Mouse (Mus musculus) gastrocnemius, adult 2 months (tissue): ENCODE results near the gene Celf5. TPM values are rescaled to one million over a fixed set of nuclear protein-coding genes. Genes with fewer than 3 reads are reported as not detected.

Experiments
- DNase-seq: peaks from one replicate; pipeline ENCODE4 v3.0.0; 2022
- H3K27ac ChIP-seq: fragments of 200-600 bp; 2 replicates; pipeline ENCODE4 v1.8.1; 2022; ENCODE audit warnings: mild to moderate bottlenecking
- H3K4me3 ChIP-seq: fragments of 200-600 bp; 2 replicates; pipeline ENCODE4 v1.8.1; 2022; ENCODE audit warnings: mild to moderate bottlenecking, moderate library complexity
- CTCF ChIP-seq: fragments of 200-600 bp; IDR thresholded peaks from 2 replicates; pipeline ENCODE4 v1.8.1; 2022; ENCODE audit warnings: antibody characterized with exemption, mild to moderate bottlenecking, moderate library complexity
- intact Hi-C: fragments of 180-260 bp; cut with DNase I; formaldehyde crosslinking; loops from one replicate; pipeline ENCODE4 v1.15.1; 2025
- microRNA-seq: library from miRNA; unstranded; fragments of <30 nt; microRNA quantifications from one replicate; pipeline ENCODE4 v1.2.0, GENCODE M21; 2021
- total RNA-seq, 2 experiments: library from RNA; stranded (reverse); gene quantifications; 2 replicates each; pipeline ENCODE4 v1.2.3; 2021

Gene Celf5
- total RNA-seq, 2 experiments from 2014 or later, result 0.17 TPM; not detected in 1

DNA sequence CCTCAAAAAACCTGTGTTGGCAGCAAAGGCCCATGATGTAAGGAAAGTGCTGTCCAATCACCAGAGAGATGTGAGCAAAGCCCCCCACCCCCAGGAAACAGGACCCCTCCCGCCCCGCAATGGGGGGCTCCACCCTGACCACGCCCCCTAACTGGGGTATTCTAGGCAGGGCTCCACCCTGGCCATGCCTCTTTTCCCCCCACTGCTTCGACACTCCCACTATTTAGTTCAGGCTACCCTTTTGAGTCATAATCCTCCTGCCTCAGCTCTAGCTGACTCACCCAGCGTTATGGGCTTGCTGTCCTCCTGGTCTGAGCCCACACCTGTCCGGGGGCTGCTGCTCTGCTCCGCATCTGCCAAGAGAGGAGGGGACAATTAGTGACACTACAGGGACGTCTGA lies 73.2 kb downstream of the Celf5 start:
- no peak for TF ChIP-seq CTCF
- intact Hi-C loops, result loop anchor here (2.0 kb wide), 1 partner anchor 25 kb away; no protein-coding TSS in a partner anchor
- peak; percentile 46 for DNase-seq
- H3K27ac ChIP-seq, result peak overlapping the region; percentile 97
- H3K4me3 ChIP-seq, result peak overlapping the region; percentile 70

Small RNA genes lying within 50 kb of the gene (microRNA-seq; reads per million reads assigned to microRNA genes)
- gene Gm25595 (not detected), gene Mir1191b (not detected)

Other genes starting within 250 kb of the Celf5 start
- gene Zfr2, start 249.6 kb downstream of the Celf5 start, total RNA-seq, result 1 to 10 TPM; 1.8 to 2.7 TPM
- under 1 TPM; 0.15 to 0.31 TPM for gene Matk, start 229.8 kb downstream of the Celf5 start, total RNA-seq
- 100 to 1,000 TPM; 103 to 112 TPM for gene Mrpl54, start 215.8 kb downstream of the Celf5 start, total RNA-seq
- 100 to 1,000 TPM; 110 to 119 TPM for gene Apba3, start 215.7 kb downstream of the Celf5 start, total RNA-seq
- gene Tjp3, start 191.1 kb downstream of the Celf5 start, total RNA-seq, result not detected
- 10 to 100 TPM; 20.7 to 25.0 TPM for gene Pip5k1c, start 189.7 kb downstream of the Celf5 start, total RNA-seq
- 10 to 100 TPM in 1 of 2 experiments, 1 to 10 TPM in 1; 8.5 to 11.5 TPM for gene Cactin, start 161.6 kb downstream of the Celf5 start, total RNA-seq
- under 1 TPM; 0.43 to 0.75 TPM for gene Tbxa2r, start 154.0 kb downstream of the Celf5 start, total RNA-seq
- 1 to 10 TPM in 1 of 2 experiments, under 1 TPM in 1; 0.69 to 1.3 TPM for gene Gipc3, start 139.4 kb downstream of the Celf5 start, total RNA-seq
- gene Hmg20b, start 132.2 kb downstream of the Celf5 start, total RNA-seq, result 10 to 100 TPM; 22.9 to 28.2 TPM
- 1 to 10 TPM; 2.2 to 3.3 TPM for gene Mfsd12, start 125.2 kb downstream of the Celf5 start, total RNA-seq
- 1 to 10 TPM in 1 of 2 experiments, under 1 TPM in 1; 0.89 to 1.2 TPM for gene 4930404N11Rik, start 116.9 kb downstream of the Celf5 start, total RNA-seq
- 10 to 100 TPM; 14.0 to 18.8 TPM for gene Fzr1, start 104.2 kb downstream of the Celf5 start, total RNA-seq
- gene Dohh, start 98.3 kb downstream of the Celf5 start, total RNA-seq, result 10 to 100 TPM; 38.1 to 39.8 TPM
- gene Gm48551, start 98.2 kb downstream of the Celf5 start, total RNA-seq, result 1 to 10 TPM in 1 of 2 experiments, under 1 TPM in 1; 0.87 to 2.8 TPM
- gene Gm48552, start 93.7 kb downstream of the Celf5 start, total RNA-seq, result 1 to 10 TPM in 1 of 2 experiments, under 1 TPM in 1; 0.84 to 1.0 TPM
- not detected for gene Smim24, start 89.7 kb downstream of the Celf5 start, total RNA-seq
- 100 to 1,000 TPM; 207 to 215 TPM for gene Nfic, start 27.1 kb downstream of the Celf5 start, total RNA-seq
- 10 to 100 TPM; 38.3 to 44.8 TPM for gene Ncln, start 13.7 kb upstream of the Celf5 start, total RNA-seq
- 1 to 10 TPM in 1 of 2 experiments, under 1 TPM in 1; 0.97 to 1.2 TPM for gene S1pr4, start 17.4 kb upstream of the Celf5 start, total RNA-seq
- under 1 TPM; 0.26 to 0.53 TPM for gene Gna15, start 41.5 kb upstream of the Celf5 start, total RNA-seq
- gene Gna11, start 62.5 kb upstream of the Celf5 start, total RNA-seq, result 10 to 100 TPM; 25.7 to 30.3 TPM
- gene Aes, start 76.8 kb upstream of the Celf5 start, total RNA-seq, result 100 to 1,000 TPM; 847 to 871 TPM
- gene Tle2, start 91.9 kb upstream of the Celf5 start, total RNA-seq, result 1 to 10 TPM; 5.6 to 7.3 TPM
- gene Tle6, start 118.4 kb upstream of the Celf5 start, total RNA-seq, result 1 to 10 TPM; 5.6 to 6.7 TPM
- gene BC025920, start 123.6 kb upstream of the Celf5 start, total RNA-seq, result 1 to 10 TPM; 2.5 to 3.9 TPM
- 1 to 10 TPM; 4.7 to 5.6 TPM for gene Sirt6, start 145.1 kb upstream of the Celf5 start, total RNA-seq
- 10 to 100 TPM in 1 of 2 experiments, 1 to 10 TPM in 1; 6.8 to 10.5 TPM for gene Ankrd24, start 145.8 kb upstream of the Celf5 start, total RNA-seq
- 1 to 10 TPM; 1.8 TPM for gene Gm10778, start 166.3 kb upstream of the Celf5 start, total RNA-seq
- 1 to 10 TPM; 3.9 to 5.7 TPM for gene Zfp433, start 222.1 kb upstream of the Celf5 start, total RNA-seq